Mouse (Mus musculus) midbrain, postnatal 0 days (tissue): Measurements from ENCODE around the gene Hist2h2aa2. TPM values are rescaled to one million over a fixed set of nuclear protein-coding genes. Genes with fewer than 3 reads are reported as not detected.

Source experiments
- ATAC-seq: fragments of 200-750 bp; cut with Nextera tagmentation; 2 replicates; pipeline ENCODE4 v1.8.0; 2017; ENCODE audit warnings: moderate number of reproducible peaks, mild to moderate bottlenecking, moderate TSS enrichment, moderate library complexity; ENCODE audit not compliant: low FRiP score
- DNase-seq: peaks from one replicate; pipeline ENCODE4 v3.0.0-alpha.2; 2015; ENCODE audit warnings: low spot score
- H3K27ac ChIP-seq: fragments of 300-500 bp; sonication (generic); 2 replicates; pipeline ENCODE4 v1.5.1; 2014; ENCODE audit warnings: low read depth, mild to moderate bottlenecking, low read length, mixed read lengths
- H3K27me3 ChIP-seq: fragments of 300-500 bp; sonication (generic); 2 replicates; pipeline ENCODE4 v1.6.1; 2014; ENCODE audit warnings: low read length, control low read depth, mixed read lengths; ENCODE audit not compliant: insufficient read depth
- H3K36me3 ChIP-seq: fragments of 300-500 bp; sonication (generic); 2 replicates; pipeline ENCODE4 v1.6.1; 2014; ENCODE audit warnings: low read length, control low read depth, mixed read lengths; ENCODE audit not compliant: insufficient read depth
- H3K4me1 ChIP-seq: fragments of 300-500 bp; sonication (generic); 2 replicates; pipeline ENCODE4 v1.6.1; 2014; ENCODE audit warnings: mild to moderate bottlenecking, control low read depth, antibody characterized with exemption, low read length, mixed read lengths; ENCODE audit not compliant: insufficient read depth
- H3K4me2 ChIP-seq: fragments of 300-500 bp; sonication (generic); 2 replicates; pipeline ENCODE4 v1.6.1; 2014; ENCODE audit warnings: low read depth, mild to moderate bottlenecking, low read length, mixed read lengths; ENCODE audit not compliant: poor library complexity, severe bottlenecking
- H3K4me3 ChIP-seq: fragments of 300-500 bp; sonication (generic); 2 replicates; pipeline ENCODE4 v1.5.1; 2014; ENCODE audit warnings: low read depth, mild to moderate bottlenecking, low read length, moderate library complexity
- H3K9ac ChIP-seq: fragments of 300-500 bp; sonication (generic); replicated peaks from 2 replicates; pipeline ENCODE4 v1.6.1; 2014; ENCODE audit warnings: mild to moderate bottlenecking, low read length, moderate library complexity, mixed read lengths; ENCODE audit not compliant: poor library complexity, severe bottlenecking
- H3K9me3 ChIP-seq: fragments of 300-500 bp; sonication (generic); 2 replicates; pipeline ENCODE4 v1.6.1; 2016; ENCODE audit warnings: low read length, control low read depth
- CTCF ChIP-seq: IDR thresholded peaks from 2 replicates; pipeline ENCODE4 v1.5.1; 2016; ENCODE audit warnings: antibody characterized with exemption, mild to moderate bottlenecking
- WGBS: fragments of 180-500 bp; shearing (Covaris S2); extraction: QIAGEN DNeasy Blood & Tissue Kit; methylation state at CpG from one replicate; pipeline ENCODE4 v1.1.7; 2014; 5-methylcytosine and 5-hydroxymethylcytosine counted together
- microRNA-seq: library from miRNA; unstranded; fragments of <30 nt; microRNA quantifications from one replicate; pipeline ENCODE4, GENCODE M21; 2016; ENCODE audit warnings: borderline number of aligned reads
- polyA plus RNA-seq: library from polyadenylated mRNA; unstranded; fragments of >200 nt; fragmentation: Nextera tagmentation; extraction: Ambion mirVana; gene quantifications from 2 replicates; pipeline ENCODE4 v1.2.1, GENCODE M21; 2015
- total RNA-seq: library from RNA; depleted of rRNA; stranded (reverse); fragments of >200 nt; gene quantifications from 2 replicates; pipeline ENCODE4 v1.2.3, GENCODE M21; 2014; rRNA removed

Hist2h2aa2 gene
- total and polyA plus RNA-seq, 2 experiments from 2014 or later, result 45.6 to 1,403 TPM

- Histone ChIP-seq H3K4me2 (no peak overlapping the region), H3K9ac (no peak overlapping the region), H3K4me1 (peaks cover 8% of the 10 kb centered on the region; the same call in 1 of the 2 replicates), H3K4me3 (no peak overlapping the region), H3K27me3 (no peaks in the 10 kb centered on the region), H3K36me3 (peaks cover 48% of the 10 kb centered on the region), H3K27ac (no peak overlapping the region), H3K9me3 (no peaks in the 10 kb centered on the region)
- DNase-seq (no peak), ATAC-seq (no peak)
- no peak for TF ChIP-seq CTCF
- WGBS, result 70% methylated on average over 12 of the region's 12 CpGs
Measured at GRCm38 (mm10) chr3:96192977-96193376, 47.1 kb downstream of the Hist2h2aa2 start.

Small RNA genes lying within 50 kb of the gene (microRNA-seq; reads per million reads assigned to microRNA genes)
- gene Gm44492 (not detected), gene Gm47311 (not detected), gene Gm47313 (not detected)

Other genes with a start within 250 kb of the Hist2h2aa2 start
- 52.5 and 62.7 TPM in 2 replicates for gene Plekho1, start 244.3 kb downstream of the Hist2h2aa2 start, total RNA-seq
- 37.3 and 41.2 TPM in 2 replicates for gene Plekho1, start 244.3 kb downstream of the Hist2h2aa2 start, polyA plus RNA-seq
- gene Vps45, start 181.8 kb downstream of the Hist2h2aa2 start, total RNA-seq, result 29.5 and 35.3 TPM in 2 replicates
- 60.6 and 61.1 TPM in 2 replicates for gene Vps45, start 181.8 kb downstream of the Hist2h2aa2 start, polyA plus RNA-seq
- 14.3 and 16.3 TPM in 2 replicates for gene Otud7b, start 135.7 kb downstream of the Hist2h2aa2 start, total RNA-seq
- 5.7 and 7.5 TPM in 2 replicates for gene Otud7b, start 135.7 kb downstream of the Hist2h2aa2 start, polyA plus RNA-seq
- 15.5 and 22.3 TPM in 2 replicates for gene Mtmr11, start 78.3 kb downstream of the Hist2h2aa2 start, total RNA-seq
- gene Mtmr11, start 78.3 kb downstream of the Hist2h2aa2 start, polyA plus RNA-seq, result 8.4 and 9.4 TPM in 2 replicates
- 70.3 and 79.1 TPM in 2 replicates for gene Sf3b4, start 67.9 kb downstream of the Hist2h2aa2 start, total RNA-seq
- 156 and 158 TPM in 2 replicates for gene Sf3b4, start 67.9 kb downstream of the Hist2h2aa2 start, polyA plus RNA-seq
- 157 and 160 TPM in 2 replicates for gene Sv2a, start 59.1 kb downstream of the Hist2h2aa2 start, total RNA-seq
- 167 and 176 TPM in 2 replicates for gene Sv2a, start 59.1 kb downstream of the Hist2h2aa2 start, polyA plus RNA-seq
- gene Bola1, start 20.6 kb downstream of the Hist2h2aa2 start, total RNA-seq, result 29.5 and 36.8 TPM in 2 replicates
- 54.6 and 58.1 TPM in 2 replicates for gene Bola1, start 20.6 kb downstream of the Hist2h2aa2 start, polyA plus RNA-seq
- gene Hist2h2ab, start 20.4 kb downstream of the Hist2h2aa2 start, total RNA-seq, result 134 and 144 TPM in 2 replicates
- gene Hist2h2ab, start 20.4 kb downstream of the Hist2h2aa2 start, polyA plus RNA-seq, result 1.1 TPM in 1 of 2 replicates, not detected in the other
- gene Hist2h2ac, start 19.4 kb downstream of the Hist2h2aa2 start, total RNA-seq, result 271 and 554 TPM in 2 replicates
- gene Hist2h2ac, start 19.4 kb downstream of the Hist2h2aa2 start, polyA plus RNA-seq, result 1.7 and 1.9 TPM in 2 replicates
- gene Hist2h2be, start 19.2 kb downstream of the Hist2h2aa2 start, total RNA-seq, result 8.7 and 12.7 TPM in 2 replicates
- 2.8 and 2.9 TPM in 2 replicates for gene Hist2h2be, start 19.2 kb downstream of the Hist2h2aa2 start, polyA plus RNA-seq
- 67.5 and 182 TPM in 2 replicates for gene Hist2h3c2, start 1.1 kb downstream of the Hist2h2aa2 start, total RNA-seq
- 0.56 and 0.68 TPM in 2 replicates for gene Hist2h3c2, start 1.1 kb downstream of the Hist2h2aa2 start, polyA plus RNA-seq
- 786 and 1,113 TPM in 2 replicates for gene Hist2h2aa1, start 5.2 kb upstream of the Hist2h2aa2 start, total RNA-seq
- 18.8 and 19.5 TPM in 2 replicates for gene Hist2h2aa1, start 5.2 kb upstream of the Hist2h2aa2 start, polyA plus RNA-seq
- gene Hist2h3c1, start 6.4 kb upstream of the Hist2h2aa2 start, total RNA-seq, result 2.8 TPM in 1 of 2 replicates, not detected in the other
- gene Hist2h3c1, start 6.4 kb upstream of the Hist2h2aa2 start, polyA plus RNA-seq, result 0.11 and 0.32 TPM in 2 replicates
- 109 and 118 TPM in 2 replicates for gene Hist2h4, start 23.0 kb upstream of the Hist2h2aa2 start, total RNA-seq
- 5.3 and 6.1 TPM in 2 replicates for gene Hist2h4, start 23.0 kb upstream of the Hist2h2aa2 start, polyA plus RNA-seq
- 684 and 1,135 TPM in 2 replicates for gene Hist2h3b, start 28.4 kb upstream of the Hist2h2aa2 start, total RNA-seq
- gene Hist2h3b, start 28.4 kb upstream of the Hist2h2aa2 start, polyA plus RNA-seq, result 6.2 and 8.3 TPM in 2 replicates
- gene Hist2h2bb, start 29.5 kb upstream of the Hist2h2aa2 start, total RNA-seq, result 162 and 343 TPM in 2 replicates
- 1.0 and 1.7 TPM in 2 replicates for gene Hist2h2bb, start 29.5 kb upstream of the Hist2h2aa2 start, polyA plus RNA-seq
- gene Fcgr1, start 53.7 kb upstream of the Hist2h2aa2 start, total RNA-seq, result 0.60 and 1.3 TPM in 2 replicates
- 1.5 TPM in 2 replicates for gene Fcgr1, start 53.7 kb upstream of the Hist2h2aa2 start, polyA plus RNA-seq
- gene BC107364, start 212.0 kb upstream of the Hist2h2aa2 start, total RNA-seq, result not detected in 2 replicates
- not detected in 2 replicates for gene BC107364, start 212.0 kb upstream of the Hist2h2aa2 start, polyA plus RNA-seq